Mouse (Mus musculus) testis, postnatal 14 days (tissue): Measurements from ENCODE around the gene Fbxo3.
A peak's percentile ranks its signal among the peaks of the same experiment; 100 is the strongest.
"Not testable (repeated sequence)": the region's sequence is repeated elsewhere in the genome, so short reads cannot be mapped to it uniquely, and the experiment has no call there.

Source experiments
- DNase-seq: peaks from one replicate; pipeline ENCODE4 v3.0.0; 2021; ENCODE audit warnings: low spot score

Gene Fbxo3

GRCm38 (mm10) chr2:104027458-104028138, at the start of gene Fbxo3:
Gene Fbxo3 (plus strand): TSS chr2:104027721.
- peak; percentile 87 for DNase-seq

GRCm38 (mm10) chr2:103982250-103982649, 45.3 kb upstream of the Fbxo3 start:
- peak; percentile 36 for DNase-seq

- no peak for DNase-seq
These were observed 44.4 kb upstream of the Fbxo3 start for GRCm38 (mm10) chr2:103983146-103983545.

- not testable (repeated sequence) for DNase-seq
These were observed 39.9 kb upstream of the Fbxo3 start for GRCm38 (mm10) chr2:103987595-103987994.

GRCm38 (mm10) chr2:103989724-103990123, 37.8 kb upstream of the Fbxo3 start:
- no peak for DNase-seq

GRCm38 (mm10) chr2:103991303-103991702, 36.2 kb upstream of the Fbxo3 start:
- DNase-seq: no peak

- no peak for DNase-seq
These were observed 35.4 kb upstream of the Fbxo3 start for GRCm38 (mm10) chr2:103992162-103992561.

GRCm38 (mm10) chr2:103992618-103993332, 34.7 kb upstream of the Fbxo3 start:
- DNase-seq: no peak

- DNase-seq: no peak
These were observed 26.4 kb upstream of the Fbxo3 start for GRCm38 (mm10) chr2:104001076-104001475.

GRCm38 (mm10) chr2:104001861-104002260, 25.7 kb upstream of the Fbxo3 start:
- DNase-seq: no peak

- peak; percentile 41 for DNase-seq
These were observed 24.7 kb upstream of the Fbxo3 start for GRCm38 (mm10) chr2:104002711-104003413.

GRCm38 (mm10) chr2:104007793-104008519, 19.6 kb upstream of the Fbxo3 start:
- no peak for DNase-seq

GRCm38 (mm10) chr2:104008853-104009252, 18.7 kb upstream of the Fbxo3 start:
- DNase-seq: not testable (repeated sequence)

- DNase-seq: no peak
These were observed 4.4 kb upstream of the Fbxo3 start for GRCm38 (mm10) chr2:104023096-104023495.

- no peak for DNase-seq
These were observed 2.9 kb upstream of the Fbxo3 start for GRCm38 (mm10) chr2:104024656-104025055.

- DNase-seq: no peak
These were observed 710 bp downstream of the Fbxo3 start, which contains the start of gene 4931422A03Rik for GRCm38 (mm10) chr2:104028139-104028723. Gene 4931422A03Rik (minus strand): TSS chr2:104028361.

- DNase-seq: no peak
These were observed 1.6 kb downstream of the Fbxo3 start for GRCm38 (mm10) chr2:104029074-104029473.

GRCm38 (mm10) chr2:104030381-104030780, 2.9 kb downstream of the Fbxo3 start:
- DNase-seq: no peak

- no peak for DNase-seq
These were observed 4.5 kb downstream of the Fbxo3 start for GRCm38 (mm10) chr2:104032056-104032455.

GRCm38 (mm10) chr2:104034832-104035472, 7.4 kb downstream of the Fbxo3 start:
- no peak for DNase-seq

GRCm38 (mm10) chr2:104035595-104035994, 8.1 kb downstream of the Fbxo3 start:
- DNase-seq: no peak
